Mouse (Mus musculus): ENCODE results near the gene Dusp6.

DNA sequence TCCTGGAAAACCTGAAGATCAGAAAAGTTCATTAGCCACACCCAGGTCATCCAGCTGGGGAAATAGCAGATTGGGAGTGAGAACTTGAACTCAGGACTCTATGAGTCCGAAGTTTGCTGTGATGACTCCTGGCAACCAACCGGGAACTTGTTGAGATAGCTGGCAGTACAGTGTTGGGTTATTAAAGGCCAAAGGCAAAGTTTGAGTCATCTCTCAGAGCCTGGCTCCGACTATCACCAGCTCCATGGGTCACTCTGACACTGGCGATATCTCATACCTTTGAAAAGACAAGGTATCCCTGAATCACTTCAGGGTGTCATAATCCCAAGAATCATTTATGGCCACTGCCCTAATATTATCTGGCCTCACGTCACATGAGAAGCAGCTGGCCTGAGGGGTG is 36.2 kb upstream of the Dusp6 start:
- TF ChIP-seq HCFC1 (IDR thresholded peaks at IDR 0.05; ENCODE audit: borderline replicate concordance, insufficient read depth, low read length), result no peak
- TF ChIP-seq ZNF384 (IDR thresholded peaks at IDR 0.05; ENCODE audit: low read depth, low read length), result no peak
- TF ChIP-seq CHD2 (IDR thresholded peaks at IDR 0.05; ENCODE audit: low read depth, low read length), result no peak
- TF ChIP-seq ZC3H11A (IDR thresholded peaks at IDR 0.05; ENCODE audit: borderline replicate concordance, low read depth, low read length), result no peak
- no peak for TF ChIP-seq MAFK (IDR thresholded peaks at IDR 0.05; ENCODE audit: insufficient read depth, low read depth, low read length)

Measured in ES-E14 (cell line).